ENCODE assay signal across 8 mouse cellular contexts in the genomic region with DNA sequence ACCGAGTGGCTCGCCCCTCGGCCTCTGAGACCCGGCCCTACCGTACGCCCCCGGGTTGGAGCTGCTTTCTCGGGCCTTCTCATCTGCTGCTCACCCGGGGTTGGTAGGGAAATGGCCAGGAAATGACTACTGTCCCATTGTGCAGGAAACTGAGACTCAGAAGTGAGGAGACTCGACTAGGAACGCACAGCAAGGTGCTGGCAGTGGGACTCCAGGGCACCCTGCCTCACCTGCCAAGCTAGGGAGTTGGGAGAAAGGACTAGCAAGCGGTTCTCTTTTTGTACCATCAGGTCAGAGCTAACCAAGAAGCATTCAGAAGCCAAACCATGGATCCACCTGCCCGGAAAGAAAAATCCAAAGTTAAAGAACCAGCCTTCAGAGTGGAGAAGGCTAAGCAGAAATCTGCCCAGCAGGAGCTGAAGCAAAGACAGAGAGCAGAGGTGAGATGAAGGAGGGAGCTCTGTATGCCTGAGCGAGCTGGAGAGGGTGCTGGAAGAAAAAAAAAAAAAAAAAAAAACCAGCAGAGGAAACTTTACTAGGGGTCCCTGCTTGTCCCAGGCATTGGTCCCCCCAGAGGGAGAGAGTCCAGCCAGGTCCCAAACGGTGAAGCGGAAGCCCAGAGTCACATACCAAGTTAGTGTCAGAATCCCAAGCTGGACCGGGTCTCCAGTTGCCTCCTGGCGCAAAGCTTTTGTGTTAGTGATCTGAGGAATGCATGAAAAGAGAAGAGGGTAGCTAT. TPM values are rescaled to one million over a fixed set of nuclear protein-coding genes. Genes with fewer than 3 reads are reported as not detected.
DNase-seq lines count a peak whose midpoint lies in the region; ATAC-seq and TF ChIP-seq lines count a peak whose summit lies in the region.

No protein-coding gene starts in this region.

- ATAC-seq in forebrain, embryonic 11.5 days (replicated peaks; ENCODE audit: low FRiP score): no peak; the same call in 1 of the 2 replicates
- no peak for ATAC-seq in limb, embryonic 15.5 days (ENCODE audit: insufficient number of reproducible peaks, low FRiP score, low TSS enrichment, low read depth)
- ATAC-seq in stomach, embryonic 14.5 days (ENCODE audit: insufficient number of reproducible peaks, insufficient read depth, low FRiP score, low read depth): no peak

- WGBS in heart, adult 2 months: 14% methylated on average over 18 of the region's 18 CpGs
- 7% methylated on average over 18 of the region's 18 CpGs for WGBS in forebrain, embryonic 11.5 days
- WGBS in limb, embryonic 15.5 days: 8% methylated on average over 18 of the region's 18 CpGs
- 10% methylated on average over 18 of the region's 18 CpGs for WGBS in stomach, embryonic 14.5 days

- peak overlapping the region; percentile 56 for H3K4me2 ChIP-seq in forebrain, embryonic 11.5 days (ENCODE audit: low read depth, low read length, severe bottlenecking)
- H3K4me2 ChIP-seq in limb, embryonic 15.5 days: peak overlapping the region; percentile 66
- H3K4me2 ChIP-seq in stomach, embryonic 14.5 days (replicated peaks; ENCODE audit: low read depth, low read length): peak overlapping the region; percentile 71

- peak overlapping the region; percentile 88 for H3K4me3 ChIP-seq in heart, adult 2 months
- peak overlapping the region; percentile 87 for H3K4me3 ChIP-seq in E14TG2a.4 (replicated peaks; ENCODE audit: low read length)
- peak overlapping the region; percentile 76 for H3K4me3 ChIP-seq in forebrain, embryonic 11.5 days (ENCODE audit: low read depth, low read length)
- peak overlapping the region; percentile 80 for H3K4me3 ChIP-seq in limb, embryonic 15.5 days
- H3K4me3 ChIP-seq in stomach, embryonic 14.5 days (ENCODE audit: low read depth, low read length): peak overlapping the region; percentile 87

- H3K9me3 ChIP-seq in E14TG2a.4 (ENCODE audit: low read length): no peaks in the 10 kb centered on the region
- no peaks in the 10 kb centered on the region for H3K9me3 ChIP-seq in forebrain, embryonic 11.5 days (ENCODE audit: control insufficient read depth, low read length)
- H3K9me3 ChIP-seq in limb, embryonic 15.5 days: no peaks in the 10 kb centered on the region
- no peaks in the 10 kb centered on the region for H3K9me3 ChIP-seq in stomach, embryonic 14.5 days (ENCODE audit: control insufficient read depth, low read depth, low read length)

- peak overlapping the region; percentile 92 for H3K9ac ChIP-seq in heart, adult 2 months (ENCODE audit: low read depth, low read length)
- H3K9ac ChIP-seq in forebrain, embryonic 11.5 days (ENCODE audit: low read length): peak overlapping the region; percentile 77
- peak overlapping the region; percentile 76 for H3K9ac ChIP-seq in limb, embryonic 15.5 days
- H3K9ac ChIP-seq in stomach, embryonic 14.5 days (replicated peaks; ENCODE audit: low read depth, low read length): peak overlapping the region; percentile 73

- no peak for TF ChIP-seq CTCF in heart, adult 2 months (IDR thresholded peaks at IDR 0.05)
- no peak for TF ChIP-seq CTCF in E14TG2a.4 (conservative IDR thresholded peaks at IDR 0.05; ENCODE audit: low read length)

- H3K79me2 ChIP-seq in heart, adult 2 months (replicated peaks; ENCODE audit: control insufficient read depth, insufficient read depth, low read length): no peaks in the 10 kb centered on the region

- no peak for TF ChIP-seq POLR2A in heart, adult 2 months (IDR thresholded peaks at IDR 0.05; ENCODE audit: insufficient read depth, low read depth, low read length)

- intact Hi-C loops in heart, adult 2 months (cut with DNase I): no loop called here

- H3K27ac ChIP-seq in heart, adult 2 months: peak overlapping the region; percentile 80
- no peak overlapping the region; the same call in 1 of the 2 replicates for H3K27ac ChIP-seq in forebrain, embryonic 11.5 days (ENCODE audit: low read depth, low read length)
- H3K27ac ChIP-seq in limb, embryonic 15.5 days: peak overlapping the region; percentile 88
- H3K27ac ChIP-seq in stomach, embryonic 14.5 days (ENCODE audit: low read length): peak overlapping the region; percentile 67

- H3K4me1 ChIP-seq in heart, adult 2 months (ENCODE audit: control insufficient read depth, insufficient read depth, low read length): no peaks in the 10 kb centered on the region; the same call in 1 of the 2 replicates
- H3K4me1 ChIP-seq in E14TG2a.4 (replicated peaks; ENCODE audit: low read depth, low read length): peaks cover 19% of the 10 kb centered on the region
- H3K4me1 ChIP-seq in forebrain, embryonic 11.5 days (replicated peaks; ENCODE audit: control insufficient read depth, insufficient read depth, low read length): no peaks in the 10 kb centered on the region
- peaks cover 25% of the 10 kb centered on the region for H3K4me1 ChIP-seq in limb, embryonic 15.5 days
- peaks cover 6% of the 10 kb centered on the region; the same call in 1 of the 2 replicates for H3K4me1 ChIP-seq in stomach, embryonic 14.5 days (ENCODE audit: control insufficient read depth, insufficient read depth, low read length)

- H3K27me3 ChIP-seq in heart, adult 2 months (ENCODE audit: control insufficient read depth, insufficient read depth, low read length): no peaks in the 10 kb centered on the region
- H3K27me3 ChIP-seq in E14TG2a.4 (ENCODE audit: insufficient read depth, low read length): 0 out of 2 replicates have a peak, but pooled peaks cover 4% of the 10 kb centered on the region
- H3K27me3 ChIP-seq in forebrain, embryonic 11.5 days (ENCODE audit: control insufficient read depth, insufficient read depth, low read length): no peaks in the 10 kb centered on the region
- H3K27me3 ChIP-seq in limb, embryonic 15.5 days: no peaks in the 10 kb centered on the region
- no peaks in the 10 kb centered on the region for H3K27me3 ChIP-seq in stomach, embryonic 14.5 days (ENCODE audit: control insufficient read depth, insufficient read depth, low read length)

- TF ChIP-seq EP300 in heart, adult 2 months (IDR thresholded peaks at IDR 0.05; ENCODE audit: insufficient read depth, low read depth, low read length): no peak

- H3K36me3 ChIP-seq in heart, adult 2 months (ENCODE audit: control insufficient read depth, insufficient read depth, low read length): no peaks in the 10 kb centered on the region
- peaks cover 18% of the 10 kb centered on the region; the same call in 1 of the 2 replicates for H3K36me3 ChIP-seq in E14TG2a.4 (ENCODE audit: insufficient read depth, low read length)
- H3K36me3 ChIP-seq in forebrain, embryonic 11.5 days (ENCODE audit: control insufficient read depth, insufficient read depth, low read length): no peaks in the 10 kb centered on the region
- H3K36me3 ChIP-seq in limb, embryonic 15.5 days: peaks cover 17% of the 10 kb centered on the region
- peaks cover under 1% of the 10 kb centered on the region; the same call in 1 of the 2 replicates for H3K36me3 ChIP-seq in stomach, embryonic 14.5 days (ENCODE audit: control insufficient read depth, insufficient read depth, low read length)

- DNase-seq in heart, adult 2 months: no peak
- no peak for DNase-seq in heart, postnatal 4 days
- no peak for DNase-seq in forebrain, embryonic 11.5 days (ENCODE audit: low spot score)
- no peak for DNase-seq in left cerebral cortex, adult 18-20 months (ENCODE audit: low spot score in 2 of 2)
- DNase-seq in gastrocnemius, adult 18-20 months (ENCODE audit: low spot score): no peak

RNA-seq across cellular contexts. Expression of a gene that starts 0.6 kb away (rescaled TPM):
- 10 to 100 TPM; 13.6 to 17.5 TPM for total RNA-seq in heart, adult 2 months (2021)
- 20.3 and 24.5 TPM in 2 replicates for polyA plus RNA-seq in heart, adult 2 months (2012; rRNA removed)
- total RNA-seq in heart, postnatal 4 days (2021): 10 to 100 TPM; 42.8 to 43.2 TPM
- polyA plus RNA-seq in forebrain, embryonic 11.5 days (2014; fragmentation: Nextera tagmentation; extraction: Ambion mirVana): 146 and 150 TPM in 2 replicates
- 190 and 212 TPM in 2 replicates for polyA plus RNA-seq in limb, embryonic 15.5 days (2015; fragmentation: Nextera tagmentation; extraction: Ambion mirVana)
- polyA plus RNA-seq in stomach, embryonic 14.5 days (2014; fragmentation: Nextera tagmentation; extraction: Ambion mirVana): 150 and 155 TPM in 2 replicates
- total RNA-seq in left cerebral cortex, adult 18-20 months (2021): 10 to 100 TPM; 16.2 to 18.8 TPM
- 10 to 100 TPM in 1 of 2 experiments, 1 to 10 TPM in 1; 9.3 to 12.2 TPM for total RNA-seq in gastrocnemius, adult 18-20 months (2021)

RNA-seq across cellular contexts. Expression of a gene that starts 5.9 kb away (rescaled TPM):
- under 1 TPM in 1 of 2 experiments, not detected in 1; 0.09 TPM for total RNA-seq in heart, adult 2 months (2021)
- polyA plus RNA-seq in heart, adult 2 months (2012; rRNA removed): 0.10 and 0.20 TPM in 2 replicates
- under 1 TPM; 0.21 to 0.32 TPM for total RNA-seq in heart, postnatal 4 days (2021)
- 11.1 and 11.4 TPM in 2 replicates for polyA plus RNA-seq in forebrain, embryonic 11.5 days (2014; fragmentation: Nextera tagmentation; extraction: Ambion mirVana)
- polyA plus RNA-seq in limb, embryonic 15.5 days (2015; fragmentation: Nextera tagmentation; extraction: Ambion mirVana): 1.3 and 3.4 TPM in 2 replicates
- polyA plus RNA-seq in stomach, embryonic 14.5 days (2014; fragmentation: Nextera tagmentation; extraction: Ambion mirVana): 1.1 and 1.5 TPM in 2 replicates
- under 1 TPM; 0.40 TPM for total RNA-seq in left cerebral cortex, adult 18-20 months (2021)
- total RNA-seq in gastrocnemius, adult 18-20 months (2021): not detected

RNA-seq across cellular contexts. Expression of a gene that starts 21.8 kb away (rescaled TPM):
- total RNA-seq in heart, adult 2 months (2021): 10 to 100 TPM; 20.6 to 23.4 TPM
- 20.6 and 41.2 TPM in 2 replicates for polyA plus RNA-seq in heart, adult 2 months (2012; rRNA removed)
- total RNA-seq in heart, postnatal 4 days (2021): 10 to 100 TPM; 13.2 to 17.7 TPM
- 10.5 and 11.1 TPM in 2 replicates for polyA plus RNA-seq in forebrain, embryonic 11.5 days (2014; fragmentation: Nextera tagmentation; extraction: Ambion mirVana)
- 7.0 and 7.7 TPM in 2 replicates for polyA plus RNA-seq in limb, embryonic 15.5 days (2015; fragmentation: Nextera tagmentation; extraction: Ambion mirVana)
- 7.0 and 8.5 TPM in 2 replicates for polyA plus RNA-seq in stomach, embryonic 14.5 days (2014; fragmentation: Nextera tagmentation; extraction: Ambion mirVana)
- total RNA-seq in left cerebral cortex, adult 18-20 months (2021): 1 to 10 TPM; 6.2 to 7.5 TPM
- total RNA-seq in gastrocnemius, adult 18-20 months (2021): 10 to 100 TPM; 18.5 TPM

RNA-seq across cellular contexts. Expression of a gene that starts 22.3 kb away (rescaled TPM):
- not detected for total RNA-seq in heart, adult 2 months (2021)
- polyA plus RNA-seq in heart, adult 2 months (2012; rRNA removed): 0.16 and 0.67 TPM in 2 replicates
- not detected for total RNA-seq in heart, postnatal 4 days (2021)
- not detected in 2 replicates for polyA plus RNA-seq in forebrain, embryonic 11.5 days (2014; fragmentation: Nextera tagmentation; extraction: Ambion mirVana)
- polyA plus RNA-seq in limb, embryonic 15.5 days (2015; fragmentation: Nextera tagmentation; extraction: Ambion mirVana): not detected in 2 replicates
- not detected in 2 replicates for polyA plus RNA-seq in stomach, embryonic 14.5 days (2014; fragmentation: Nextera tagmentation; extraction: Ambion mirVana)
- under 1 TPM; 0.30 to 0.49 TPM for total RNA-seq in left cerebral cortex, adult 18-20 months (2021)
- total RNA-seq in gastrocnemius, adult 18-20 months (2021): not detected

RNA-seq across cellular contexts. Expression of a gene that starts 36.8 kb away (rescaled TPM):
- 10 to 100 TPM; 17.7 to 24.8 TPM for total RNA-seq in heart, adult 2 months (2021)
- polyA plus RNA-seq in heart, adult 2 months (2012; rRNA removed): 6.4 and 11.2 TPM in 2 replicates
- 10 to 100 TPM; 19.9 to 21.0 TPM for total RNA-seq in heart, postnatal 4 days (2021)
- polyA plus RNA-seq in forebrain, embryonic 11.5 days (2014; fragmentation: Nextera tagmentation; extraction: Ambion mirVana): 37.3 and 37.8 TPM in 2 replicates
- polyA plus RNA-seq in limb, embryonic 15.5 days (2015; fragmentation: Nextera tagmentation; extraction: Ambion mirVana): 35.3 and 35.4 TPM in 2 replicates
- 24.0 and 29.7 TPM in 2 replicates for polyA plus RNA-seq in stomach, embryonic 14.5 days (2014; fragmentation: Nextera tagmentation; extraction: Ambion mirVana)
- total RNA-seq in left cerebral cortex, adult 18-20 months (2021): 10 to 100 TPM; 25.2 to 29.5 TPM
- total RNA-seq in gastrocnemius, adult 18-20 months (2021): 10 to 100 TPM; 24.6 to 28.2 TPM
